Mouse (Mus musculus): Measurements from ENCODE around the gene Satb2.

- TF ChIP-seq GATA1 (IDR thresholded peaks at IDR 0.05; ENCODE audit: borderline replicate concordance, low read length): no peak
- TF ChIP-seq FLI1 (IDR thresholded peaks at IDR 0.05; ENCODE audit: low read length): no peak
Measured at GRCm38 (mm10) chr1:56933821-56934220, 44.6 kb downstream of the Satb2 start.

Measured in megakaryocyte, embryonic 14.5 days (primary cell).